Mouse (Mus musculus) liver, postnatal 0 days (tissue): ENCODE measurements at regions not wholly inside any gene's neighbourhood (a gene's known extent, or its start where the extent isn't known, plus 50 kb on each side); places are given as distances from the start of the nearest gene placed in this dataset.

ENCODE experiments used
- ATAC-seq: fragments of 200-750 bp; cut with Nextera tagmentation; 2 replicates; pipeline ENCODE4 v1.8.0; 2017; ENCODE audit warnings: mild to moderate bottlenecking, moderate library complexity
- DNase-seq: peaks from one replicate; pipeline ENCODE4 v3.0.0-alpha.2; 2016
- H3K27ac ChIP-seq: fragments of 300-500 bp; sonication (generic); 2 replicates; pipeline ENCODE4 v1.5.1; 2014; ENCODE audit warnings: antibody characterized with exemption, moderate library complexity, mild to moderate bottlenecking, low read depth
- H3K27me3 ChIP-seq: fragments of 300-500 bp; sonication (generic); 2 replicates; pipeline ENCODE4 v1.6.1; 2014; ENCODE audit warnings: low read length, control low read depth, mixed read lengths; ENCODE audit not compliant: insufficient read depth
- H3K36me3 ChIP-seq: fragments of 300-500 bp; sonication (generic); replicated peaks from 2 replicates; pipeline ENCODE4 v1.6.1; 2014; ENCODE audit warnings: mild to moderate bottlenecking, control low read depth, low read length, moderate library complexity, mixed read lengths; ENCODE audit not compliant: insufficient read depth
- H3K4me1 ChIP-seq: fragments of 300-500 bp; sonication (generic); 2 replicates; pipeline ENCODE4 v1.6.1; 2014; ENCODE audit warnings: antibody characterized with exemption, mild to moderate bottlenecking, control low read depth; ENCODE audit not compliant: insufficient read depth
- H3K4me2 ChIP-seq: fragments of 300-500 bp; sonication (generic); 2 replicates; pipeline ENCODE4 v1.6.1; 2014; ENCODE audit warnings: low read depth, mild to moderate bottlenecking, low read length, moderate library complexity, mixed read lengths
- H3K4me3 ChIP-seq: fragments of 300-500 bp; sonication (generic); 2 replicates; pipeline ENCODE4 v1.5.1; 2014; ENCODE audit warnings: low read depth, low read length
- H3K9ac ChIP-seq: fragments of 300-500 bp; sonication (generic); replicated peaks from 2 replicates; pipeline ENCODE4 v1.6.1; 2014; ENCODE audit warnings: mild to moderate bottlenecking, moderate library complexity
- H3K9me3 ChIP-seq: fragments of 300-500 bp; sonication (generic); 2 replicates; pipeline ENCODE4 v1.6.1; 2016; ENCODE audit warnings: mild to moderate bottlenecking, control low read depth, low read length, mixed read lengths
- CTCF ChIP-seq: sonication (generic); IDR thresholded peaks from 2 replicates; pipeline ENCODE4 v1.5.1; 2016; ENCODE audit warnings: antibody characterized with exemption, low read depth
- EP300 ChIP-seq: IDR thresholded peaks from 2 replicates; pipeline ENCODE4 v1.6.1; 2016; ENCODE audit warnings: antibody characterized with exemption, low read depth, mild to moderate bottlenecking
- WGBS: fragments of 180-500 bp; shearing (Covaris S2); extraction: QIAGEN DNeasy Blood & Tissue Kit; methylation state at CpG from one replicate; pipeline ENCODE4 v1.1.7; 2014; ENCODE audit not compliant: insufficient replicate concordance; 5-methylcytosine and 5-hydroxymethylcytosine counted together

GRCm38 (mm10) chr6:24324718-24325117, 156.8 kb upstream of the Slc13a1 start:
- TF ChIP-seq EP300 = no peak
- no peak for TF ChIP-seq CTCF
- Histone ChIP-seq H3K36me3 (no peaks in the 10 kb centered on the region), H3K4me3 (no peak overlapping the region), H3K4me1 (no peaks in the 10 kb centered on the region), H3K27ac (no peak overlapping the region), H3K4me2 (no peak overlapping the region), H3K9ac (no peak overlapping the region), H3K27me3 (no peaks in the 10 kb centered on the region), H3K9me3 (no peaks in the 10 kb centered on the region)
- 62% methylated on average over 3 of the region's 3 CpGs for WGBS
- ATAC-seq = no peak
- DNase-seq = no peak

GRCm38 (mm10) chr6:24322371-24322770, 154.5 kb upstream of the Slc13a1 start:
- Histone ChIP-seq H3K4me3 (no peak overlapping the region), H3K27me3 (no peaks in the 10 kb centered on the region), H3K9ac (no peak overlapping the region), H3K36me3 (no peaks in the 10 kb centered on the region), H3K9me3 (no peaks in the 10 kb centered on the region), H3K4me2 (no peak overlapping the region), H3K27ac (no peak overlapping the region), H3K4me1 (no peaks in the 10 kb centered on the region)
- no peak for TF ChIP-seq CTCF
- TF ChIP-seq EP300 = no peak
- DNase-seq = no peak
- ATAC-seq = no peak
- 80% methylated on average over 3 of the region's 3 CpGs for WGBS

GRCm38 (mm10) chr6:24318862-24319261, 151.0 kb upstream of the Slc13a1 start:
- Histone ChIP-seq H3K4me2 (no peak overlapping the region), H3K9ac (no peak overlapping the region), H3K4me3 (no peak overlapping the region), H3K9me3 (no peaks in the 10 kb centered on the region), H3K36me3 (no peaks in the 10 kb centered on the region), H3K4me1 (no peaks in the 10 kb centered on the region), H3K27ac (no peak overlapping the region), H3K27me3 (no peaks in the 10 kb centered on the region)
- no peak for ATAC-seq
- 70% methylated on average over 2 of the region's 2 CpGs for WGBS
- DNase-seq = no peak
- no peak for TF ChIP-seq EP300
- TF ChIP-seq CTCF = no peak

GRCm38 (mm10) chr6:24310675-24311074, 142.8 kb upstream of the Slc13a1 start:
- Histone ChIP-seq H3K4me2 (no peak overlapping the region), H3K27ac (no peak overlapping the region), H3K27me3 (no peaks in the 10 kb centered on the region), H3K36me3 (no peaks in the 10 kb centered on the region), H3K9me3 (no peaks in the 10 kb centered on the region), H3K4me3 (no peak overlapping the region), H3K4me1 (no peaks in the 10 kb centered on the region), H3K9ac (no peak overlapping the region)
- no peak for DNase-seq
- ATAC-seq = no peak
- TF ChIP-seq CTCF = no peak
- no peak for TF ChIP-seq EP300
- 63% methylated on average over 2 of the region's 2 CpGs for WGBS

- H3K4me3 ChIP-seq = no peak overlapping the region
- 91% methylated on average over 1 of the region's 1 CpGs for WGBS
- H3K9ac ChIP-seq = no peak overlapping the region
- H3K9me3 ChIP-seq = no peaks in the 10 kb centered on the region
- TF ChIP-seq EP300 (no peak), CTCF (no peak)
- no peak overlapping the region for H3K27ac ChIP-seq
- ATAC-seq (no peak), DNase-seq (no peak)
- H3K4me2 ChIP-seq = no peak overlapping the region
- H3K27me3 ChIP-seq = no peaks in the 10 kb centered on the region
- no peaks in the 10 kb centered on the region for H3K4me1 ChIP-seq
- H3K36me3 ChIP-seq = no peaks in the 10 kb centered on the region
Observed at GRCm38 (mm10) chr6:24309810-24310209, 141.9 kb upstream of the Slc13a1 start.

- ATAC-seq = peak; percentile 25; the same call in 1 of the 2 replicates
- H3K4me2 ChIP-seq = no peak overlapping the region
- H3K9ac ChIP-seq = no peak overlapping the region
- no peaks in the 10 kb centered on the region for H3K4me1 ChIP-seq
- 56% methylated on average over 4 of the region's 4 CpGs for WGBS
- no peaks in the 10 kb centered on the region for H3K9me3 ChIP-seq
- no peak overlapping the region for H3K4me3 ChIP-seq
- H3K27ac ChIP-seq = no peak overlapping the region
- no peaks in the 10 kb centered on the region for H3K27me3 ChIP-seq
- DNase-seq = no peak
- no peaks in the 10 kb centered on the region for H3K36me3 ChIP-seq
- no peak for TF ChIP-seq EP300
- TF ChIP-seq CTCF = no peak
Observed at GRCm38 (mm10) chr6:24301681-24302080, 133.8 kb upstream of the Slc13a1 start.

- WGBS = 52% methylated on average over 2 of the region's 2 CpGs
- no peak for TF ChIP-seq EP300
- no peak for TF ChIP-seq CTCF
- no peak for ATAC-seq
- Histone ChIP-seq H3K9ac (no peak overlapping the region), H3K4me3 (no peak overlapping the region), H3K36me3 (no peaks in the 10 kb centered on the region), H3K4me2 (no peak overlapping the region), H3K4me1 (no peaks in the 10 kb centered on the region), H3K27ac (no peak overlapping the region), H3K9me3 (no peaks in the 10 kb centered on the region), H3K27me3 (no peaks in the 10 kb centered on the region)
- no peak for DNase-seq
Observed at GRCm38 (mm10) chr6:24301146-24301545, 133.3 kb upstream of the Slc13a1 start.
